Comparison of ENCODE assay signal across 11 mouse cellular contexts in the genomic region with DNA sequence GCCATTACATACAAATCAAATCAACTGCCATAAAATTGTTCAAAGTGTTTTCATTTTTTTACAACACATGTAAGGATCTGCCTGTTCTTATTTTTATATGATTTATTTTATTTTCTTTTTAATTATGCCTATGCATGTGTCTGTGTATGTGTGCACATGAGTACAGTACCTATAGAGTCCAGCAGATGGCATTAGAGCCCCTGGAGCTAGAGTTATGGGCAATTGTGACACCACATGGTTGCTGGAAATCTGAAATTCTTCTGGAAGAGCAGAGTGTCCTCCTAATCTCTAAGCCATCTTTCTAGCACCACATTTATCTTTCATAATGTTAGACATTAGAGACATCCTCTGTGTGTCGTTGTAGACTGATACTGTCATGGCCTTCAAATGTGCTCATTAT.
DNase-seq lines count a peak whose midpoint lies in the region; ATAC-seq lines count a peak whose summit lies in the region.
"Had no signal": no experiment of that assay in that cellular context is flagged by ENCODE, and none has a peak within 500 bp of the region (broad histone marks: within the 10 kb centered on the region; RNA-seq: fewer than 3 reads in every experiment).

No protein-coding gene starts in this region.

- no peaks in the 10 kb centered on the region for H3K36me3 ChIP-seq in hindbrain, embryonic 11.5 days (ENCODE audit: control insufficient read depth, insufficient read depth, low read length)
- no peaks in the 10 kb centered on the region for H3K36me3 ChIP-seq in hindbrain, embryonic 12.5 days

- ATAC-seq in hindbrain, embryonic 11.5 days (ENCODE audit: low FRiP score) = no peak
- ATAC-seq in hindbrain, embryonic 12.5 days (ENCODE audit: low FRiP score) = no peak
- ATAC-seq in erythroid progenitor cell, adult 5-6 weeks (replicated peaks; ENCODE audit: low FRiP score, poor library complexity, severe bottlenecking) = no peak
- ATAC-seq: hindbrain, postnatal 0 days had no signal

- H3K9me3 ChIP-seq in hindbrain, embryonic 11.5 days (ENCODE audit: control insufficient read depth, low read length) = no peaks in the 10 kb centered on the region
- no peaks in the 10 kb centered on the region for H3K9me3 ChIP-seq in hindbrain, embryonic 12.5 days (replicated peaks)

- H3K27ac ChIP-seq in hindbrain, embryonic 11.5 days (ENCODE audit: low read depth, low read length) = no peak overlapping the region
- H3K27ac ChIP-seq in hindbrain, embryonic 12.5 days = no peak overlapping the region
- H3K27ac ChIP-seq: hindbrain, postnatal 0 days had no signal

- H3K4me3 ChIP-seq in hindbrain, embryonic 11.5 days (ENCODE audit: low read depth, low read length) = no peak overlapping the region
- H3K4me3 ChIP-seq in hindbrain, embryonic 12.5 days = no peak overlapping the region

- no peaks in the 10 kb centered on the region for H3K4me1 ChIP-seq in hindbrain, embryonic 11.5 days (replicated peaks; ENCODE audit: control insufficient read depth, insufficient read depth, low read length)
- H3K4me1 ChIP-seq in hindbrain, embryonic 12.5 days = no peaks in the 10 kb centered on the region

- H3K9ac ChIP-seq in hindbrain, embryonic 11.5 days (ENCODE audit: low read depth, low read length) = no peak overlapping the region
- H3K9ac ChIP-seq in hindbrain, embryonic 12.5 days = no peak overlapping the region

- 96% methylated on average over 1 of the region's 1 CpGs for WGBS in hindbrain, embryonic 11.5 days
- WGBS in hindbrain, embryonic 12.5 days = 93% methylated on average over 1 of the region's 1 CpGs

- peak; percentile 4 for DNase-seq in hindbrain, embryonic 11.5 days (ENCODE audit: low spot score)
- DNase-seq in retina, adult 2 months (ENCODE audit: low read depth, low spot score) = peak; percentile 33
- DNase-seq in retina, embryonic 14.5 days (ENCODE audit: low spot score) = no peak
- DNase-seq in R1 (ENCODE audit: low read depth, low spot score) (peak; percentile 35), MN1 (ENCODE audit: low spot score) (no peak)
- DNase-seq: cerebellum, adult 18-20 months; embryo, embryonic 11 days; layer of hippocampus, adult 9-11 months had no signal

- H3K27me3 ChIP-seq in hindbrain, embryonic 11.5 days (ENCODE audit: control insufficient read depth, insufficient read depth, low read length) = no peaks in the 10 kb centered on the region
- no peaks in the 10 kb centered on the region for H3K27me3 ChIP-seq in hindbrain, embryonic 12.5 days

- H3K4me2 ChIP-seq in hindbrain, embryonic 11.5 days (replicated peaks; ENCODE audit: low read depth, low read length) = no peak overlapping the region
- H3K4me2 ChIP-seq in hindbrain, embryonic 12.5 days (replicated peaks) = no peak overlapping the region

Comparison
In these comparisons a context has a peak if more than half of its experiments do, and no peak if none do; other contexts are left out.
1. DNase-seq: peak in hindbrain, embryonic 11.5 days (single experiment), retina, adult 2 months (single experiment) and R1 (single experiment); none in retina, embryonic 14.5 days (single experiment) and MN1 (single experiment).